Comparison of ENCODE assay signal across 8 mouse cellular contexts in the genomic region with DNA sequence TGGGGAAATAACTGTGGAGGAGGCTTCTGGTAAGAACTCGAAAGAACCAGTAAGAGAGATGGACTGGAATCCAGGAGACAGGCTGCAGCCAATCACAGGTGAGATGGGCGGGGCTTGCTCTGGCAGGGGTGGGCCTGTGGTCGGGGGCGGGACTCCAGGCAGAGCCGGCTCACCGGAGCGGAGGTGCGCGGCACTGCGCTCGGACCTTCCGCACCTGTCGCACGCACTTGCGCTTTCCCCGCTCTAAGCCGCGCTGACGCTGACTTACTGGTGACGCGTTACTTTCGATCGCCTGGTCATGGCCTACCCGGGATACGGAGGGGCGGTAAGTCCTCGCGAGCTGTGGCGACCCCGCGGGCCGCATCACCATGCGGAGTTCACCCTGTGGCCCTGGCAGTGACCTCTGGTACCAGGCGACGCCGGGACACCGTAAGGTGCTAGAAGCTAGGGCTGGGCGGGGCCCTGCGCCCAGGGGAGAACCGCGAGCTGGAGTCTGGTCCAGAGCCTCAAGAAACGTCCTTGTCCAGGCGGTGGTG. TPM values are rescaled to one million over a fixed set of nuclear protein-coding genes. Genes with fewer than 3 reads are reported as not detected.
A peak's percentile ranks its signal among the peaks of the same experiment; 100 is the strongest.
DNase-seq lines count a peak whose midpoint lies in the region; ATAC-seq and TF ChIP-seq lines count a peak whose summit lies in the region.

A gene (plus strand): TSS at position 151 of the 536 bp plus-strand sequence.

- H3K9ac ChIP-seq in kidney, embryonic 15.5 days = peak within 1 kb of the TSS; percentile 40
- H3K9ac ChIP-seq in limb, embryonic 15.5 days = no peak within 1 kb of the TSS
- H3K9ac ChIP-seq in midbrain, postnatal 0 days (replicated peaks; ENCODE audit: low read length, poor library complexity, severe bottlenecking) = peak within 1 kb of the TSS; percentile 60

- no peaks in the 10 kb centered on the region for H3K36me3 ChIP-seq in heart, embryonic 10.5 days
- no peaks in the 10 kb centered on the region for H3K36me3 ChIP-seq in kidney, embryonic 15.5 days
- no peaks in the 10 kb centered on the region for H3K36me3 ChIP-seq in limb, embryonic 15.5 days
- H3K36me3 ChIP-seq in midbrain, postnatal 0 days (ENCODE audit: insufficient read depth, low read length) = no peaks in the 10 kb centered on the region

- H3K4me3 ChIP-seq in bone marrow macrophage, adult 2 months (ENCODE audit: insufficient read depth, low read length) = peak within 1 kb of the TSS; percentile 100
- H3K4me3 ChIP-seq in heart, embryonic 10.5 days = peak within 1 kb of the TSS; percentile 76
- peak within 1 kb of the TSS; percentile 56 for H3K4me3 ChIP-seq in kidney, embryonic 15.5 days (replicated peaks)
- H3K4me3 ChIP-seq in limb, embryonic 15.5 days = peak within 1 kb of the TSS; percentile 50
- peak within 1 kb of the TSS; percentile 70 for H3K4me3 ChIP-seq in midbrain, postnatal 0 days (ENCODE audit: low read depth, low read length)

- H3K27ac ChIP-seq in bone marrow macrophage, adult 2 months (ENCODE audit: insufficient read depth, low read depth, low read length) = no peak within 1 kb of the TSS
- peak within 1 kb of the TSS; percentile 81 for H3K27ac ChIP-seq in heart, embryonic 10.5 days
- H3K27ac ChIP-seq in kidney, embryonic 15.5 days = no peak within 1 kb of the TSS
- H3K27ac ChIP-seq in limb, embryonic 15.5 days = no peak within 1 kb of the TSS
- no peak within 1 kb of the TSS for H3K27ac ChIP-seq in midbrain, postnatal 0 days (ENCODE audit: low read depth, low read length)

- peak; percentile 16 for DNase-seq in 3134 (ENCODE audit: extremely low read depth, insufficient read length, low spot score)
- DNase-seq in heart, embryonic 10.5 days (ENCODE audit: low spot score) = peak; percentile 94
- peak; percentile 87 for DNase-seq in midbrain, postnatal 0 days (ENCODE audit: low spot score)
- peak; percentile 67 to 78 for DNase-seq in spleen, postnatal 36 days (ENCODE audit: low spot score in 2 of 2)

- under 1% methylated on average over 43 of the region's 43 CpGs for WGBS in heart, embryonic 10.5 days
- 1% methylated on average over 43 of the region's 43 CpGs for WGBS in kidney, embryonic 15.5 days
- WGBS in limb, embryonic 15.5 days = 2% methylated on average over 43 of the region's 43 CpGs
- under 1% methylated on average over 43 of the region's 43 CpGs for WGBS in midbrain, postnatal 0 days

- H3K27me3 ChIP-seq in heart, embryonic 10.5 days (ENCODE audit: insufficient read depth, poor library complexity, severe bottlenecking) = no peaks in the 10 kb centered on the region
- no peaks in the 10 kb centered on the region for H3K27me3 ChIP-seq in kidney, embryonic 15.5 days
- no peaks in the 10 kb centered on the region for H3K27me3 ChIP-seq in limb, embryonic 15.5 days
- H3K27me3 ChIP-seq in midbrain, postnatal 0 days (ENCODE audit: insufficient read depth, low read length) = no peaks in the 10 kb centered on the region

- no peak for TF ChIP-seq CTCF in bone marrow macrophage, adult 2 months (IDR thresholded peaks at IDR 0.05; ENCODE audit: low read depth, low read length)
- TF ChIP-seq CTCF in midbrain, postnatal 0 days (IDR thresholded peaks at IDR 0.05) = no peak

- no peak for TF ChIP-seq POLR2A in bone marrow macrophage, adult 2 months (IDR thresholded peaks at IDR 0.05; ENCODE audit: borderline replicate concordance, low read depth, low read length)

- peak; percentile 99 for ATAC-seq in erythroblast, adult 5-6 weeks (replicated peaks; ENCODE audit: low FRiP score, poor library complexity, severe bottlenecking)
- ATAC-seq in kidney, embryonic 15.5 days (replicated peaks; ENCODE audit: low FRiP score) = peak; percentile 99
- peak; percentile 35; the same call in 1 of the 2 replicates for ATAC-seq in limb, embryonic 15.5 days (ENCODE audit: insufficient number of reproducible peaks, low FRiP score, low TSS enrichment, low read depth)
- peak; percentile 97 for ATAC-seq in midbrain, postnatal 0 days (ENCODE audit: low FRiP score)

- H3K4me2 ChIP-seq in kidney, embryonic 15.5 days = peak within 1 kb of the TSS; percentile 78
- peak within 1 kb of the TSS; percentile 93 for H3K4me2 ChIP-seq in limb, embryonic 15.5 days
- peak within 1 kb of the TSS; percentile 84 for H3K4me2 ChIP-seq in midbrain, postnatal 0 days (ENCODE audit: low read depth, low read length, poor library complexity, severe bottlenecking)

- peaks cover 6% of the 10 kb centered on the region for H3K4me1 ChIP-seq in bone marrow macrophage, adult 2 months (ENCODE audit: control insufficient read depth, insufficient read depth, low read length)
- H3K4me1 ChIP-seq in heart, embryonic 10.5 days = 0 out of 2 replicates have a peak, but pooled peaks cover 2% of the 10 kb centered on the region
- H3K4me1 ChIP-seq in kidney, embryonic 15.5 days = no peaks in the 10 kb centered on the region
- H3K4me1 ChIP-seq in limb, embryonic 15.5 days = no peaks in the 10 kb centered on the region
- no peaks in the 10 kb centered on the region for H3K4me1 ChIP-seq in midbrain, postnatal 0 days (ENCODE audit: insufficient read depth, low read length)

- H3K9me3 ChIP-seq in heart, embryonic 10.5 days = no peaks in the 10 kb centered on the region
- no peaks in the 10 kb centered on the region for H3K9me3 ChIP-seq in kidney, embryonic 15.5 days (replicated peaks)
- H3K9me3 ChIP-seq in limb, embryonic 15.5 days = no peaks in the 10 kb centered on the region
- no peaks in the 10 kb centered on the region for H3K9me3 ChIP-seq in midbrain, postnatal 0 days (ENCODE audit: low read length)

RNA-seq across cellular contexts. Expression of the gene that starts here (rescaled TPM):
- 7.3 and 9.0 TPM in 2 replicates for polyA plus RNA-seq in bone marrow macrophage, adult 2 months (2012; ENCODE audit: insufficient read depth, insufficient read length, missing spikeins)
- 29.8 and 37.0 TPM in 2 replicates for total RNA-seq in erythroblast, adult 5-6 weeks (2015; ENCODE audit: low replicate concordance)
- total RNA-seq in erythroblast, adult 5-6 weeks (2017; ENCODE audit: low replicate concordance) = 13.7 and 21.0 TPM in 2 replicates
- 9.0 and 14.6 TPM in 2 replicates for polyA plus RNA-seq in heart, embryonic 10.5 days (2016; fragmentation: Nextera tagmentation; extraction: Ambion mirVana)
- 15.2 and 17.3 TPM in 2 replicates for polyA plus RNA-seq in kidney, embryonic 15.5 days (2015; fragmentation: Nextera tagmentation; extraction: Ambion mirVana)
- polyA plus RNA-seq in limb, embryonic 15.5 days (2015; fragmentation: Nextera tagmentation; extraction: Ambion mirVana) = 1.5 and 1.8 TPM in 2 replicates
- 1.2 and 1.6 TPM in 2 replicates for total RNA-seq in midbrain, postnatal 0 days (2014; rRNA removed)
- 3.1 and 3.6 TPM in 2 replicates for polyA plus RNA-seq in midbrain, postnatal 0 days (2015; fragmentation: Nextera tagmentation; extraction: Ambion mirVana)

Comparison
In these comparisons a context has a peak if more than half of its experiments do, and no peak if none do; other contexts are left out.
1. DNase-seq: peak in every context shown above with its lines; median percentile 94 in heart, embryonic 10.5 days; 87 in midbrain, postnatal 0 days; 72 in spleen, postnatal 36 days; 16 in 3134.
2. H3K4me3 ChIP-seq: peak in every context shown above with its lines; median percentile 100 in bone marrow macrophage, adult 2 months; 76 in heart, embryonic 10.5 days; 70 in midbrain, postnatal 0 days; 56 in kidney, embryonic 15.5 days; 50 in limb, embryonic 15.5 days.
3. ATAC-seq: peak in every context shown above with its lines; median percentile 99 in erythroblast, adult 5-6 weeks; 99 in kidney, embryonic 15.5 days; 97 in midbrain, postnatal 0 days; 35 in limb, embryonic 15.5 days.